Mouse (Mus musculus): ENCODE measurements at regions not wholly inside any gene's neighbourhood (a gene's known extent, or its start where the extent isn't known, plus 50 kb on each side); places are given as distances from the start of the nearest gene placed in this dataset.

DNA sequence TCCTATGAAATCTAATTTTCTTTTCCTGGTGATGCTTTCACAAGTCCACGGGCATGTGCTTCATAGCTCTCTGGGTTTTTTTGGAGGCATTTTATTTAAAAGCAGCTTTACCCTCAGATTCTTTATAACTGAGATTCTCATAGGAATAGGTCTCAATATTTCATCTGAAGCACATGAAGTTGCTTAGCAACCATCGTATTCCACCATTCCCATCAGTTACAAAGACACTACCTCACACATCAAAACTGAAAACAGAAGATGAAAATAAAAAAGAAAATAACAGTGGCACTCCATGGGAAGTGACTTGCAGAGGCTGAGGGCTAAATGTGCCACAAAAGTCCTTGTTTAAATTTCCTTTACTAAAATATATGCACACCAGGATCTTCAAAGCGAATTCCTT lies 384.0 kb upstream of the 1700015G11Rik start:
- no peak for DNase-seq (ENCODE audit: low read depth, low spot score)

DNA sequence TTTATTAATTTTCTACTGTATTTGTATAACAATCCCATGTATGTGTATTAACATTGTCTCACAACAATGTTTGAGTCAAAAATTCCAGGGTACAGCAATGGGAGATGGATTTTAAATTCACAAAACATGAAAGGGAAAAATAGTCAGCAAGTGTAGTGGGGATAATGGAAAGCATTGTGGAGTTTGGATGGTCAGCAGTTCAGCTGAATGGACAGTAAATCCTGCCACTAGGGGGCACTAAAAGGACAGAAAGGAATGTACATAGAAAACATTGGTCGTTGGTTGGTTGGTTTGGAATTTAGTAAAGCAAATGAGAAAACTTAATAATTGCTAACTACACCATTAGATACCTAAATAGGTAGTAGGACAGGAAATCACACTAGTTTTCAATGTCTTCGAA lies 376.3 kb upstream of the 1700015G11Rik start:
- DNase-seq (ENCODE audit: low read depth, low spot score): peak; percentile 65
